Mouse (Mus musculus) R1 (cell line): ENCODE measurements around the gene Gbp9.
A peak's percentile ranks its signal among the peaks of the same experiment; 100 is the strongest.
"Not testable (repeated sequence)": the region's sequence is repeated elsewhere in the genome, so short reads cannot be mapped to it uniquely, and the experiment has no call there.

ENCODE experiments used
- DNase-seq: peaks from one replicate; pipeline ENCODE4 v3.0.0-alpha.2; 2018; ENCODE audit warnings: low read depth, low spot score

The Gbp9 gene

GRCm38 (mm10) chr5:105139409-105140088 is at the start of gene Gbp9, which contains the start of the genes Gbp8 and Gbp4:
Gbp9 (minus strand) TSS chr5:105139539.
Gbp8 (minus strand) TSS chr5:105139540.
Gbp4 (minus strand) TSS chr5:105139586.
- peak; percentile 32 for DNase-seq

- DNase-seq, result peak; percentile 74
Observed at GRCm38 (mm10) chr5:105181446-105181845, 42.1 kb upstream of the Gbp9 start.

- no peak for DNase-seq
Observed at GRCm38 (mm10) chr5:105156582-105156981, 17.2 kb upstream of the Gbp9 start.

- no peak for DNase-seq
Observed at GRCm38 (mm10) chr5:105154049-105154448, 14.7 kb upstream of the Gbp9 start.

GRCm38 (mm10) chr5:105148062-105148461 is 8.7 kb upstream of the Gbp9 start:
- DNase-seq, result not testable (repeated sequence)

GRCm38 (mm10) chr5:105146447-105146846 is 7.1 kb upstream of the Gbp9 start:
- DNase-seq, result peak; percentile 83

GRCm38 (mm10) chr5:105145731-105146130 is 6.4 kb upstream of the Gbp9 start:
- peak; percentile 46 for DNase-seq

GRCm38 (mm10) chr5:105140089-105140810 is 911 bp upstream of the Gbp9 start:
- DNase-seq, result peak; percentile 88

- peak; percentile 19 for DNase-seq
Observed at GRCm38 (mm10) chr5:105138906-105139305, 433 bp downstream of the Gbp9 start.

- not testable (repeated sequence) for DNase-seq
Observed at GRCm38 (mm10) chr5:105136706-105137304, 2.5 kb downstream of the Gbp9 start.

- DNase-seq, result not testable (repeated sequence)
Observed at GRCm38 (mm10) chr5:105121731-105122130, 17.6 kb downstream of the Gbp9 start.

GRCm38 (mm10) chr5:105115740-105116139 is 23.6 kb downstream of the Gbp9 start:
- DNase-seq, result no peak

- no peak for DNase-seq
Observed at GRCm38 (mm10) chr5:105114696-105115095, 24.6 kb downstream of the Gbp9 start.

GRCm38 (mm10) chr5:105113656-105114055 is 25.7 kb downstream of the Gbp9 start:
- no peak for DNase-seq

GRCm38 (mm10) chr5:105110271-105110852 is 29.0 kb downstream of the Gbp9 start:
- DNase-seq, result peak; percentile 10

GRCm38 (mm10) chr5:105109775-105110174 is 29.6 kb downstream of the Gbp9 start:
- DNase-seq, result peak; percentile 2

- not testable (repeated sequence) for DNase-seq
Observed at GRCm38 (mm10) chr5:105105689-105106088, 33.6 kb downstream of the Gbp9 start.

GRCm38 (mm10) chr5:105081900-105082299 is 57.4 kb downstream of the Gbp9 start:
- no peak for DNase-seq

- DNase-seq, result not testable (repeated sequence)
Observed at GRCm38 (mm10) chr5:105068356-105068755, 71.0 kb downstream of the Gbp9 start.

- not testable (repeated sequence) for DNase-seq
Observed at GRCm38 (mm10) chr5:105064443-105064842, 74.9 kb downstream of the Gbp9 start.

GRCm38 (mm10) chr5:105063321-105063720 is 76.0 kb downstream of the Gbp9 start:
- no peak for DNase-seq

GRCm38 (mm10) chr5:105062403-105062802 is 76.9 kb downstream of the Gbp9 start:
- not testable (repeated sequence) for DNase-seq
